Mouse (Mus musculus): Measurements from ENCODE around the gene Nfib. TPM values are rescaled to one million over a fixed set of nuclear protein-coding genes. Genes with fewer than 3 reads are reported as not detected.
"Not testable (repeated sequence)": the region's sequence is repeated elsewhere in the genome, so short reads cannot be mapped to it uniquely, and the experiment has no call there.

Gene Nfib
- polyA plus RNA-seq, 1 experiment from 2014 or later = 58.4 TPM

GRCm38 (mm10) chr4:82258545-82258944 is 447.0 kb downstream of the Nfib start:
- H3K4me2 ChIP-seq (ENCODE audit: low read depth, low read length, severe bottlenecking); H3K4me3 ChIP-seq (ENCODE audit: low read depth, low read length); ATAC-seq (replicated peaks; ENCODE audit: low FRiP score); H3K27ac ChIP-seq (ENCODE audit: low read depth, low read length); H3K27me3 ChIP-seq (ENCODE audit: control insufficient read depth, insufficient read depth, low read length); H3K9me3 ChIP-seq (ENCODE audit: control insufficient read depth, low read length); H3K36me3 ChIP-seq (ENCODE audit: control insufficient read depth, insufficient read depth, low read length); H3K4me1 ChIP-seq (replicated peaks; ENCODE audit: control insufficient read depth, insufficient read depth, low read length); DNase-seq (ENCODE audit: low spot score); H3K9ac ChIP-seq (ENCODE audit: low read length): not testable (repeated sequence)
- WGBS = 93% methylated on average over 1 of the region's 1 CpGs

DNA sequence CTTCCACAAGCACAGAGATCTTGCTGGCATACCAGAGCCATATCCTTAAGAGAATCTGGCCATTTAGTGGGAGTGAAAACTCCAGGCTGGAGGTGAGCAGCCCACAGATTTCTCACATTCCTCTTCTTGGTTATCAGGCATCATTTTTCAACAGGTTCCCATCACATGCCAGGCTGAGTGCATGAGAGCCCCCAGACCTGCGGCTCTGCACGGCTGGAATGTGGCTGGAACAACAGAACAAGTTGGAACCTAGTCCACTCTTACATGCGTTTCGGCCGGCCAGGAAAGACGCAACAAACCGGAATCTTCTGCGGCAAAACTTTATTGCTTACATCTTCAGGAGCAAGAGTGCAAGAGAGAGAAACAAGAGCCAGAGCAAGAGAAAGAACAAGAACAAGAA is 453.5 kb downstream of the Nfib start:
- Histone ChIP-seq H3K36me3 (ENCODE audit: control insufficient read depth, insufficient read depth, low read length) (no peaks in the 10 kb centered on the region), H3K4me3 (ENCODE audit: low read depth, low read length) (no peak overlapping the region), H3K27me3 (ENCODE audit: control insufficient read depth, insufficient read depth, low read length) (no peaks in the 10 kb centered on the region), H3K4me1 (replicated peaks; ENCODE audit: control insufficient read depth, insufficient read depth, low read length) (no peaks in the 10 kb centered on the region), H3K9me3 (ENCODE audit: control insufficient read depth, low read length) (no peaks in the 10 kb centered on the region), H3K9ac (ENCODE audit: low read length) (no peak overlapping the region), H3K27ac (ENCODE audit: low read depth, low read length) (no peak overlapping the region), H3K4me2 (ENCODE audit: low read depth, low read length, severe bottlenecking) (no peak overlapping the region)
- ATAC-seq (replicated peaks; ENCODE audit: low FRiP score) = no peak
- no peak for DNase-seq (ENCODE audit: low spot score)
- WGBS = 90% methylated on average over 8 of the region's 8 CpGs

- no peak overlapping the region for H3K4me2 ChIP-seq (ENCODE audit: low read depth, low read length, severe bottlenecking)
- no peaks in the 10 kb centered on the region for H3K36me3 ChIP-seq (ENCODE audit: control insufficient read depth, insufficient read depth, low read length)
- no peaks in the 10 kb centered on the region for H3K27me3 ChIP-seq (ENCODE audit: control insufficient read depth, insufficient read depth, low read length)
- no peaks in the 10 kb centered on the region for H3K9me3 ChIP-seq (ENCODE audit: control insufficient read depth, low read length)
- WGBS = 56% methylated on average over 5 of the region's 5 CpGs
- H3K4me1 ChIP-seq (replicated peaks; ENCODE audit: control insufficient read depth, insufficient read depth, low read length) = no peaks in the 10 kb centered on the region
- H3K27ac ChIP-seq (ENCODE audit: low read depth, low read length) = no peak overlapping the region
- DNase-seq (ENCODE audit: low spot score) (no peak), ATAC-seq (replicated peaks; ENCODE audit: low FRiP score) (no peak)
- H3K9ac ChIP-seq (ENCODE audit: low read length) = no peak overlapping the region
- no peak overlapping the region for H3K4me3 ChIP-seq (ENCODE audit: low read depth, low read length)
Observed at GRCm38 (mm10) chr4:82250355-82250659, 455.2 kb downstream of the Nfib start.

- no peak overlapping the region for H3K9ac ChIP-seq (ENCODE audit: low read length)
- ATAC-seq (replicated peaks; ENCODE audit: low FRiP score) (no peak), DNase-seq (ENCODE audit: low spot score) (no peak)
- H3K4me2 ChIP-seq (ENCODE audit: low read depth, low read length, severe bottlenecking) = no peak overlapping the region
- H3K4me1 ChIP-seq (replicated peaks; ENCODE audit: control insufficient read depth, insufficient read depth, low read length) = no peaks in the 10 kb centered on the region
- no peak overlapping the region for H3K27ac ChIP-seq (ENCODE audit: low read depth, low read length)
- no peak overlapping the region for H3K4me3 ChIP-seq (ENCODE audit: low read depth, low read length)
- no peaks in the 10 kb centered on the region for H3K9me3 ChIP-seq (ENCODE audit: control insufficient read depth, low read length)
- no peaks in the 10 kb centered on the region for H3K27me3 ChIP-seq (ENCODE audit: control insufficient read depth, insufficient read depth, low read length)
- 86% methylated on average over 11 of the region's 11 CpGs for WGBS
- H3K36me3 ChIP-seq (ENCODE audit: control insufficient read depth, insufficient read depth, low read length) = no peaks in the 10 kb centered on the region
Observed at GRCm38 (mm10) chr4:82249518-82250354, 455.8 kb downstream of the Nfib start.

- Histone ChIP-seq H3K4me1 (replicated peaks; ENCODE audit: control insufficient read depth, insufficient read depth, low read length) (no peaks in the 10 kb centered on the region), H3K27me3 (ENCODE audit: control insufficient read depth, insufficient read depth, low read length) (no peaks in the 10 kb centered on the region), H3K9ac (ENCODE audit: low read length) (no peak overlapping the region), H3K4me2 (ENCODE audit: low read depth, low read length, severe bottlenecking) (no peak overlapping the region), H3K4me3 (ENCODE audit: low read depth, low read length) (no peak overlapping the region), H3K27ac (ENCODE audit: low read depth, low read length) (no peak overlapping the region), H3K36me3 (ENCODE audit: control insufficient read depth, insufficient read depth, low read length) (no peaks in the 10 kb centered on the region), H3K9me3 (ENCODE audit: control insufficient read depth, low read length) (no peaks in the 10 kb centered on the region)
- ATAC-seq (replicated peaks; ENCODE audit: low FRiP score) (no peak), DNase-seq (ENCODE audit: low spot score) (no peak)
- 92% methylated on average over 1 of the region's 1 CpGs for WGBS
Observed at GRCm38 (mm10) chr4:82248961-82249360, 456.6 kb downstream of the Nfib start.

- Histone ChIP-seq H3K4me3 (ENCODE audit: low read depth, low read length) (no peak overlapping the region), H3K4me2 (ENCODE audit: low read depth, low read length, severe bottlenecking) (no peak overlapping the region), H3K9ac (ENCODE audit: low read length) (no peak overlapping the region), H3K4me1 (replicated peaks; ENCODE audit: control insufficient read depth, insufficient read depth, low read length) (no peaks in the 10 kb centered on the region), H3K27me3 (ENCODE audit: control insufficient read depth, insufficient read depth, low read length) (no peaks in the 10 kb centered on the region), H3K9me3 (ENCODE audit: control insufficient read depth, low read length) (no peaks in the 10 kb centered on the region), H3K27ac (ENCODE audit: low read depth, low read length) (no peak overlapping the region), H3K36me3 (ENCODE audit: control insufficient read depth, insufficient read depth, low read length) (no peaks in the 10 kb centered on the region)
- ATAC-seq (replicated peaks; ENCODE audit: low FRiP score) (no peak), DNase-seq (ENCODE audit: low spot score) (no peak)
- WGBS = 87% methylated on average over 5 of the region's 5 CpGs
Observed at GRCm38 (mm10) chr4:82248031-82248430, 457.5 kb downstream of the Nfib start.

- H3K9ac ChIP-seq (ENCODE audit: low read length) = no peak overlapping the region
- no peak overlapping the region for H3K27ac ChIP-seq (ENCODE audit: low read depth, low read length)
- H3K9me3 ChIP-seq (ENCODE audit: control insufficient read depth, low read length) = no peaks in the 10 kb centered on the region
- H3K4me1 ChIP-seq (replicated peaks; ENCODE audit: control insufficient read depth, insufficient read depth, low read length) = no peaks in the 10 kb centered on the region
- 71% methylated on average over 2 of the region's 2 CpGs for WGBS
- no peak overlapping the region for H3K4me3 ChIP-seq (ENCODE audit: low read depth, low read length)
- H3K27me3 ChIP-seq (ENCODE audit: control insufficient read depth, insufficient read depth, low read length) = no peaks in the 10 kb centered on the region
- no peak for ATAC-seq (replicated peaks; ENCODE audit: low FRiP score)
- H3K4me2 ChIP-seq (ENCODE audit: low read depth, low read length, severe bottlenecking) = no peak overlapping the region
- H3K36me3 ChIP-seq (ENCODE audit: control insufficient read depth, insufficient read depth, low read length) = no peaks in the 10 kb centered on the region
- no peak for DNase-seq (ENCODE audit: low spot score)
Observed at GRCm38 (mm10) chr4:82246290-82246689, 459.3 kb downstream of the Nfib start.

Other genes starting within 250 kb of the Nfib start
- gene Zdhhc21, start 154.2 kb upstream of the Nfib start, polyA plus RNA-seq (2014; fragmentation: Nextera tagmentation; extraction: Ambion mirVana) = 14.2 and 15.6 TPM in 2 replicates
- gene Cer1, start 179.4 kb upstream of the Nfib start, polyA plus RNA-seq (2014; fragmentation: Nextera tagmentation; extraction: Ambion mirVana) = not detected in 2 replicates